Mouse (Mus musculus): ENCODE measurements at regions not wholly inside any gene's neighbourhood (a gene's known extent, or its start where the extent isn't known, plus 50 kb on each side); places are given as distances from the start of the nearest gene placed in this dataset.

GRCm38 (mm10) chr13:114643521-114643920 lies 174.5 kb upstream of the Mocs2 start:
- H3K4me3 ChIP-seq (ENCODE audit: low read depth, low read length) = no peak overlapping the region
- WGBS = 61% methylated on average over 11 of the region's 11 CpGs
- DNase-seq (ENCODE audit: low spot score) (no peak), ATAC-seq (replicated peaks; ENCODE audit: low FRiP score) (no peak)
- H3K36me3 ChIP-seq (ENCODE audit: control insufficient read depth, insufficient read depth, low read length) = no peaks in the 10 kb centered on the region
- H3K4me2 ChIP-seq (ENCODE audit: low read depth, low read length, severe bottlenecking) = no peak overlapping the region
- no peaks in the 10 kb centered on the region for H3K4me1 ChIP-seq (replicated peaks; ENCODE audit: control insufficient read depth, insufficient read depth, low read length)
- no peak overlapping the region for H3K27ac ChIP-seq (ENCODE audit: low read depth, low read length)
- no peaks in the 10 kb centered on the region for H3K27me3 ChIP-seq (ENCODE audit: control insufficient read depth, insufficient read depth, low read length)
- H3K9ac ChIP-seq (ENCODE audit: low read length) = no peak overlapping the region
- H3K9me3 ChIP-seq (ENCODE audit: control insufficient read depth, low read length) = no peaks in the 10 kb centered on the region

GRCm38 (mm10) chr13:114654267-114654666 lies 163.8 kb upstream of the Mocs2 start:
- H3K27ac ChIP-seq (ENCODE audit: low read depth, low read length) = no peak overlapping the region
- H3K4me2 ChIP-seq (ENCODE audit: low read depth, low read length, severe bottlenecking) = no peak overlapping the region
- no peak for ATAC-seq (replicated peaks; ENCODE audit: low FRiP score)
- DNase-seq (ENCODE audit: low spot score) = no peak
- 88% methylated on average over 7 of the region's 7 CpGs for WGBS
- no peak overlapping the region for H3K9ac ChIP-seq (ENCODE audit: low read length)
- no peaks in the 10 kb centered on the region for H3K4me1 ChIP-seq (replicated peaks; ENCODE audit: control insufficient read depth, insufficient read depth, low read length)
- H3K9me3 ChIP-seq (ENCODE audit: control insufficient read depth, low read length) = no peaks in the 10 kb centered on the region
- no peaks in the 10 kb centered on the region for H3K36me3 ChIP-seq (ENCODE audit: control insufficient read depth, insufficient read depth, low read length)
- H3K4me3 ChIP-seq (ENCODE audit: low read depth, low read length) = no peak overlapping the region
- no peaks in the 10 kb centered on the region for H3K27me3 ChIP-seq (ENCODE audit: control insufficient read depth, insufficient read depth, low read length)

GRCm38 (mm10) chr13:114654953-114655586 lies 163.0 kb upstream of the Mocs2 start:
- H3K9me3 ChIP-seq (ENCODE audit: control insufficient read depth, low read length) = no peaks in the 10 kb centered on the region
- no peak overlapping the region for H3K4me3 ChIP-seq (ENCODE audit: low read depth, low read length)
- DNase-seq (ENCODE audit: low spot score) (no peak), ATAC-seq (replicated peaks; ENCODE audit: low FRiP score) (no peak)
- no peak overlapping the region for H3K4me2 ChIP-seq (ENCODE audit: low read depth, low read length, severe bottlenecking)
- H3K36me3 ChIP-seq (ENCODE audit: control insufficient read depth, insufficient read depth, low read length) = no peaks in the 10 kb centered on the region
- no peak overlapping the region for H3K27ac ChIP-seq (ENCODE audit: low read depth, low read length)
- H3K9ac ChIP-seq (ENCODE audit: low read length) = no peak overlapping the region
- H3K27me3 ChIP-seq (ENCODE audit: control insufficient read depth, insufficient read depth, low read length) = no peaks in the 10 kb centered on the region
- H3K4me1 ChIP-seq (replicated peaks; ENCODE audit: control insufficient read depth, insufficient read depth, low read length) = no peaks in the 10 kb centered on the region
- 91% methylated on average over 4 of the region's 4 CpGs for WGBS

DNA sequence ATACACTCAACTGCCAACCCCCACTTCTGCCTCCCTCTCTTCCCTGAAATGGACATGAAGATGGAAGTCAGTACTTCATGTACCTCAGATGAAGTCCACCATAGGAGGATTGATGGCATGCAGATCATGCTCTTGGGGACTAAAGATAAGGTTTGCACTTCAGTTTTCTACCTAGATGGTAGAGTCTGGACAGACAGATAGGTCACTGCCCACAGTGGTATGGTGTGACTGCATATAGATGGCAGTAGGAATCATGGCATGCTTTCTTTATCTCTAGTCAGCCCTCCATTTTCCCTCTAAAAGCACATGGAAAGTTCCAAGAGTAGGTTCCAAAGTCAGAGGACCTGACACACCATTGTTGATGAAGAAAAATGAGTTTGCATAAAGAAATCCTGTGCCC lies 145.6 kb upstream of the Mocs2 start:
- no peak for ATAC-seq (replicated peaks; ENCODE audit: low FRiP score)
- no peak overlapping the region for H3K4me3 ChIP-seq (ENCODE audit: low read depth, low read length)
- DNase-seq (ENCODE audit: low spot score) = no peak
- H3K9me3 ChIP-seq (ENCODE audit: control insufficient read depth, low read length) = no peaks in the 10 kb centered on the region
- no peak overlapping the region for H3K27ac ChIP-seq (ENCODE audit: low read depth, low read length)
- no peak overlapping the region for H3K9ac ChIP-seq (ENCODE audit: low read length)
- H3K27me3 ChIP-seq (ENCODE audit: control insufficient read depth, insufficient read depth, low read length) = no peaks in the 10 kb centered on the region
- no peaks in the 10 kb centered on the region for H3K36me3 ChIP-seq (ENCODE audit: control insufficient read depth, insufficient read depth, low read length)
- H3K4me2 ChIP-seq (ENCODE audit: low read depth, low read length, severe bottlenecking) = no peak overlapping the region
- H3K4me1 ChIP-seq (replicated peaks; ENCODE audit: control insufficient read depth, insufficient read depth, low read length) = no peaks in the 10 kb centered on the region

GRCm38 (mm10) chr13:114679703-114680378 lies 138.2 kb upstream of the Mocs2 start:
- H3K4me1 ChIP-seq (replicated peaks; ENCODE audit: control insufficient read depth, insufficient read depth, low read length) = no peaks in the 10 kb centered on the region
- ATAC-seq (replicated peaks; ENCODE audit: low FRiP score) = no peak
- 83% methylated on average over 5 of the region's 5 CpGs for WGBS
- no peak overlapping the region for H3K27ac ChIP-seq (ENCODE audit: low read depth, low read length)
- DNase-seq (ENCODE audit: low spot score) = no peak
- H3K27me3 ChIP-seq (ENCODE audit: control insufficient read depth, insufficient read depth, low read length) = no peaks in the 10 kb centered on the region
- no peak overlapping the region for H3K4me3 ChIP-seq (ENCODE audit: low read depth, low read length)
- H3K4me2 ChIP-seq (ENCODE audit: low read depth, low read length, severe bottlenecking) = no peak overlapping the region
- no peak overlapping the region for H3K9ac ChIP-seq (ENCODE audit: low read length)
- H3K9me3 ChIP-seq (ENCODE audit: control insufficient read depth, low read length) = no peaks in the 10 kb centered on the region
- no peaks in the 10 kb centered on the region for H3K36me3 ChIP-seq (ENCODE audit: control insufficient read depth, insufficient read depth, low read length)

GRCm38 (mm10) chr13:114680379-114680733 lies 137.7 kb upstream of the Mocs2 start:
- H3K9me3 ChIP-seq (ENCODE audit: control insufficient read depth, low read length) = no peaks in the 10 kb centered on the region
- no peaks in the 10 kb centered on the region for H3K36me3 ChIP-seq (ENCODE audit: control insufficient read depth, insufficient read depth, low read length)
- ATAC-seq (replicated peaks; ENCODE audit: low FRiP score) = no peak
- DNase-seq (ENCODE audit: low spot score) = no peak
- no peak overlapping the region for H3K9ac ChIP-seq (ENCODE audit: low read length)
- no peak overlapping the region for H3K4me2 ChIP-seq (ENCODE audit: low read depth, low read length, severe bottlenecking)
- WGBS = 82% methylated on average over 9 of the region's 9 CpGs
- H3K4me3 ChIP-seq (ENCODE audit: low read depth, low read length) = no peak overlapping the region
- no peaks in the 10 kb centered on the region for H3K4me1 ChIP-seq (replicated peaks; ENCODE audit: control insufficient read depth, insufficient read depth, low read length)
- H3K27ac ChIP-seq (ENCODE audit: low read depth, low read length) = no peak overlapping the region
- H3K27me3 ChIP-seq (ENCODE audit: control insufficient read depth, insufficient read depth, low read length) = no peaks in the 10 kb centered on the region

DNA sequence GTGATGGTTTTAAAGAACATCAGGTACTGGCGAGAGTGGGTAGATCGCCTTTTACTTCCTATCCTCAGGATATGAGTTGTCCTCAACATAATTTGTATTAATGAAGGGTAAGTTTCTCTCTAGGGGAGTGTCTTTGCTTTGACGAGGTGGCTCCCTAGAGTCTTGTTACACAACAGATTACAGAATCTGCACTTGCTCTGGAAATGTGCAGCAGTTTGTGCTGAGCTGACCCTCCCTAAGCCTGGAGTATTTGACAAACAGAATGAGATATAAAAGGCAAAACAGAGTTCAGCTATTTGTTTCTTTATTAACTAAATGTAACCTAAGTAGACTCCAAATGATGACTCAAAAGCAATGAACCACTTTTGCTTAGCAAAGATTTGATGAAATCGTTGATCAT lies 136.8 kb upstream of the Mocs2 start:
- no peak overlapping the region for H3K4me3 ChIP-seq (ENCODE audit: low read depth, low read length)

DNA sequence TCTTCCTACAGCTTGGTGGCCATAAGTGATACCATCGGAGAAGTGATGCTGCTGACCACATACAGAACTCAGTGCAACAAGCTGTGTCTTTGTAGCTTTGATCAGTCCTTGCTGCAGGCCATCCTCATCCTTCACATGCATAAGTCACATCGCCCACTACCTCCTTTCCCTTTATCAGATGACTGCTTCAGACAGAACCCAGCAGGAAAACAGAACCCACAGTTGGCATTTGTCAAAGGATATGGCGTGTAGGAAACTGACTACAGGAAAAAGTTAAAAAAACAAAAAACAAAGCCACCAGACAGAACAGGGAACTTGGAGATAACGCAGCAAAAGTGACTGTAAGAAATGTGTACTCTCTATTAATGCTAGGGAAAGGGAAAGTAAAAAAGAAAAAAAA lies 136.1 kb upstream of the Mocs2 start:
- ATAC-seq (replicated peaks; ENCODE audit: low FRiP score) = no peak

More for the DNA sequence above, 136.8 kb upstream of the Mocs2 start:
- Histone ChIP-seq H3K4me1 (replicated peaks; ENCODE audit: control insufficient read depth, insufficient read depth, low read length) (no peaks in the 10 kb centered on the region), H3K4me2 (ENCODE audit: low read depth, low read length, severe bottlenecking) (no peak overlapping the region), H3K9ac (ENCODE audit: low read length) (no peak overlapping the region), H3K27me3 (ENCODE audit: control insufficient read depth, insufficient read depth, low read length) (no peaks in the 10 kb centered on the region), H3K36me3 (ENCODE audit: control insufficient read depth, insufficient read depth, low read length) (no peaks in the 10 kb centered on the region), H3K27ac (ENCODE audit: low read depth, low read length) (no peak overlapping the region), H3K9me3 (ENCODE audit: control insufficient read depth, low read length) (no peaks in the 10 kb centered on the region)
- 84% methylated on average over 4 of the region's 4 CpGs for WGBS
- DNase-seq (ENCODE audit: low spot score) (no peak), ATAC-seq (replicated peaks; ENCODE audit: low FRiP score) (no peak)

DNA sequence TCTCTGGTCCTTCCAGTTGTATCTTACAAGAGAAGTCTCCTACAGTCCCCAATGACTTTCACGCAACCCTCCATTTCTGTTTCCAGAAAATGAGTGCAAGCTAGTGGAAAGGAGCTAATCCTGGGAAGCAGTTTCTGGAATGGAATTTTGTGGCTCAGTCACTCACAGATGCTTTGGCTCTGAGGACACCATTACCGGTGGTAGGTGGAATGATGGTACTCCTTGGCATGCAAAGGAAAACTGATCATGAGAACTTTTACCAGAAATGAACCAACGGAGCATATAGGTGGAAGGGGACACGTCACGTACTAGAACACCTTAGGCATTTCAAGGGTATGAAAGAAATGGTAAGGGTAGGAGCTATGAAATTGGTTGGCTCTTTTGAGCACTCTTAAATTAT lies 135.1 kb upstream of the Mocs2 start:
- H3K9ac ChIP-seq (ENCODE audit: low read length) = no peak overlapping the region
- no peaks in the 10 kb centered on the region for H3K4me1 ChIP-seq (replicated peaks; ENCODE audit: control insufficient read depth, insufficient read depth, low read length)
- DNase-seq (ENCODE audit: low spot score) (no peak), ATAC-seq (replicated peaks; ENCODE audit: low FRiP score) (no peak)
- no peaks in the 10 kb centered on the region for H3K27me3 ChIP-seq (ENCODE audit: control insufficient read depth, insufficient read depth, low read length)
- 94% methylated on average over 5 of the region's 5 CpGs for WGBS
- H3K36me3 ChIP-seq (ENCODE audit: control insufficient read depth, insufficient read depth, low read length) = no peaks in the 10 kb centered on the region
- H3K4me3 ChIP-seq (ENCODE audit: low read depth, low read length) = no peak overlapping the region
- no peak overlapping the region for H3K27ac ChIP-seq (ENCODE audit: low read depth, low read length)
- H3K9me3 ChIP-seq (ENCODE audit: control insufficient read depth, low read length) = no peaks in the 10 kb centered on the region
- H3K4me2 ChIP-seq (ENCODE audit: low read depth, low read length, severe bottlenecking) = no peak overlapping the region

More for the DNA sequence above, 136.1 kb upstream of the Mocs2 start:
- H3K27ac ChIP-seq (ENCODE audit: low read depth, low read length) = no peak overlapping the region
- H3K9ac ChIP-seq (ENCODE audit: low read length) = no peak overlapping the region
- no peak overlapping the region for H3K4me3 ChIP-seq (ENCODE audit: low read depth, low read length)
- WGBS = 89% methylated on average over 4 of the region's 4 CpGs
- no peaks in the 10 kb centered on the region for H3K4me1 ChIP-seq (replicated peaks; ENCODE audit: control insufficient read depth, insufficient read depth, low read length)
- no peaks in the 10 kb centered on the region for H3K36me3 ChIP-seq (ENCODE audit: control insufficient read depth, insufficient read depth, low read length)
- DNase-seq (ENCODE audit: low spot score) = no peak
- H3K9me3 ChIP-seq (ENCODE audit: control insufficient read depth, low read length) = no peaks in the 10 kb centered on the region
- no peaks in the 10 kb centered on the region for H3K27me3 ChIP-seq (ENCODE audit: control insufficient read depth, insufficient read depth, low read length)
- H3K4me2 ChIP-seq (ENCODE audit: low read depth, low read length, severe bottlenecking) = no peak overlapping the region

Measured in forebrain, embryonic 11.5 days (tissue).